Mouse (Mus musculus) cerebellum, postnatal 25 days (tissue): ENCODE data around the gene Tcf21.
A peak's percentile ranks its signal among the peaks of the same experiment; 100 is the strongest.

Experiments used
- DNase-seq, 2 experiments: peaks; one replicate each; pipeline ENCODE4 v3.0.0; 2021; ENCODE audit warnings: mixed read lengths in 2 of 2

Tcf21 gene

DNA sequence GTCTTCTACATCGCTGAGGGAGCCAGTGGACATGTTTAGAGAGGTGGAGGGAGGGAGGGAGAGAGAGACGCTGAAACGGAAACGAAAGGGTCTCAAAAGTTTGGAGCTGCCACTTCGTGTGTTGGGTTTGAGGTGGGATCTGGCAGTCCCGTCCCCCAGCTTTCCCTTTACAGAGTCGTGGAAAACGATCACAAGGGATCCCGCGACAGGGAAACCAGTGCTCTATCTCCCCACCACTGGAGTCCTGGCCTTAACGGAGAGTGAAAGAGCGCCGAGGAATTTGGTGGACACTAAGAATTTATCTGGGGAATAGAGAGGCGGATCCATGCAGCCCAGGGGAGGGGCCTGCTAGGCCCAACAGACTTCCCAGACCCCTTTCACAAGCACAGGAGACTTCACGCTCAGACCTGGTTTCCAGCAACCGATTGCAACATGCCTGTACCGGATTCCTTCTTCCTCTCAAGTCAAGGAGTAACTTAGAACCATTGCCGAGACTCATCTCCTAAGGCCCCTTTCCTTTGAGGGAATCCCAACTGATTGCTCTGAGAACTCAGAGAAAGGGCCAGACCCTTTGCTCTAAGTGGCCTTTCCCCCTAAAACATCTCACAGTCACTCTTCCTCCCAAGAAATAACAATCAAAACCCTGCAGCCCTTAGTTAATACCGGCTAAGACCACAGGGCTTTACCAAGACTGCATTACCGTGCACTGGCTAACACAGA is at the start of gene Tcf21:
Tcf21 (minus strand) TSS at position 304 of the 720 bp plus-strand sequence.
- DNase-seq: no peak

DNA sequence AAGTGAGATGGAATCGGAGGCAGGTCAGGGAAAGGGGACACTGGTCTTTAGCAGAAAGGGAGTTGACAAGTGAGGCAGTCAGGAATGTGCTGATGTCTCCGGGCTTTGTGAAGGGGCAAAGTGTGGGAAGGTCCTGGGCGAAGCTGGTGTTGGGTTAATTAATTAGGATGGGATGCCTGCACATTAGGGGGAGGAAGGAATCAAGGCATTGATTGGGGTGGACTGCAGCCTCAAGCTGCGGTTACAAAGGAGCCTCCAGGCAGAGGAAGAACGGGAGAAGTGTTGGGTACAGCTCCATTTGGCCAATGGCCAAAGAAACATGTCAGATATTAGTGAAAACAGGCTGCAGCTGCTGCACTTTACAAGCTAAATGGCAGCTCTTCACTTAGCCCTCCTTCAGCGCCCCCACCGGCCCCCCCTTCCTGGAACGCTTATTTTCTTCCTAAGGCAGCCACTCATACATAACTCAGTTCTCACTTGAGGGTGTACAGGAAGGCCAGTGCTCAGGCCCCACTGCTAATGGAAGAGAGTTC is 48.5 kb upstream of the Tcf21 start:
- no peak for DNase-seq

DNA sequence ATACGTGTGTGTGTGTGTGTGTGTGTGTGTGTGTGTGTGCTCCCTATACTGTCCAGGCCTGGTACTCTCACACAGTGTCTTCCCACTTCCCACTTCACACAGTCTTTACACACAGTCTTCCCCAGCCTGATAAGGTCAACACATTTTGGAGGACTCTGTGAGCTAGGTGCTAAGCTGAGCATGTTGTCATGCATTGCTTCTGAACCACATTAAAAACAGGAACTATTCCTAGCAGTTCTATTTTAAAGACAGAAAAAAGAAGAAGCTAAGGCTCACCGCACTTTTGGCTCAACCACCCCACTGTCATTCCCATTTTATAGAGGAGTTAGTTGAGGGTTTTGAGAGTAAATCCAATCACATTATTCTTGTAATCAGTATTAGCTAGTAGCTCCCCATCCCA is 47.2 kb upstream of the Tcf21 start:
- no peak for DNase-seq

DNA sequence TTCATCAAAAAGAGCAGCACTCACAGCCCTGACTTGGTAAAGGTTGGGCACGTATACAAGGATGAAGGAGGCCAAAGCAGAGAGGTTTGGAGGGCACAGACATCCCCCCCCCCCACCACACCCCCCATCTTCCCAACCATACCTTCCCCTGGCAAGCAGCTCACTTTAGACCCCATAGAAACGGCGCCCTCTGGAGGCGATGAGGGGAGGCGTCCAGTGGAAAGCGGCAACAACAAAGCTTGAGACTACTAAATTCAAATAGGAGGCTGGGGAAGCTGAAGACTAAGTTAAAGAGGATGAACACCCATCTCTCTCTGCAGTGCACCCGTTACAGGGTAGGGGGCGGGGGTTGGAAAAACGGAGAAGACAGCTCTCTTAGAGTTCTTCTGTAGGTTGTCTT is 38.1 kb upstream of the Tcf21 start:
- peak in 1 of 2 experiments; percentile 17 for DNase-seq

DNA sequence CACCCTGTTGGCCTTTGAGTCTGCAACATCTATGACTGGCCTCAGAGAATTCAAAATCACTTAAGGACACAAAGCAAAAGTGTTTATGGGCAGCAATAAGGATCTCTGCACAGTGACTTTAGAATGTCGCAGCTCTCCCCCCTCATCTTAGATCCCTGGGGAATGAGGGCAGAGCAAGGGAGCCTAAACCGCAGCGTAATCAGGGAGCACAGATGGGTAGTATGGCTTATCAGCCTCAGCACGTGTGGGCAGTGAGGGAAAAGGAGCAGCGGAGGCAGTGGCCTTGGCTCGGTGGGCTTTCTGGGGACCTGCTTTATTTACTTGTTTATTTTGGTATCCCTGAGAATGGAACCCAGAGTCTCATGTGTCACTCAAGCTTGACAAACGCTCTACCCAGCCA is 34.4 kb upstream of the Tcf21 start:
- no peak for DNase-seq

DNA sequence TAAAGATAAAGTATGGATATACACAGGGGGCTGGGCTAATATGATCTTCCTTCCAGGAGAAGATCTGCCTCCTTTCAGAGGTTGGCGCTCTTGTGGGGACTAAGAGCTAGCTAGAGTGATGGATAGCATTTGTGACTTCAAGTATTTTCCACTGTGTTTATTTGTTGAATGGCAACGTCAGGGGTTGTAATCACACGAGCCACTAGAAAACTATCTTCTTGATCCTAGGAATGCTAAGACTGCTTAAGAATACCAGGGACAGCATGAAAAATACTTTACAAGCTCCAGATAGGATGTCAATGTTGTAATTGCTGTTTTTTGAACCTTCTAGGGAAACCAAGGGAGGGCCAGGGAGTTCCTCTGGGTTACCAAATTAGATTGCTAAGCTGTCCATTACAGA is 25.4 kb upstream of the Tcf21 start:
- no peak for DNase-seq

DNA sequence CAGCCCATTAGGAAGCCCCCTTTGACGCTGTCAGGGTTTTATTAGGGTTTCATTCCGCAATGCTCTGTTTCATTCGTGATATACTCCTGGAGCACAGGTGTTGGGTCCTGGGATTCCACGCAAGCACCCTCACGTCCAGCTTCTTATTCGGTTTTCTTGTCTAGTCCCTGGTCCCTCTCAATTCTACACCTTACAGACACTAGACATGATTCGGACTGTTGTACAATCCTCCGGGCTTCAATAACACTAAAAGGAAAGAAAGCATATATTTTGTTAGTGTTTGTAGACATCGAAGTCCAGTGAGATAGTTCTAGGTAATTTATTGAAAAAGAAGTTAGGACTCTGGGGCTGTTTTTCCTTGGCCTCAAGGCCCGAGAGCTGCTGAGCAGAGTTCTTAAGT is 24.8 kb upstream of the Tcf21 start:
- DNase-seq: no peak

DNA sequence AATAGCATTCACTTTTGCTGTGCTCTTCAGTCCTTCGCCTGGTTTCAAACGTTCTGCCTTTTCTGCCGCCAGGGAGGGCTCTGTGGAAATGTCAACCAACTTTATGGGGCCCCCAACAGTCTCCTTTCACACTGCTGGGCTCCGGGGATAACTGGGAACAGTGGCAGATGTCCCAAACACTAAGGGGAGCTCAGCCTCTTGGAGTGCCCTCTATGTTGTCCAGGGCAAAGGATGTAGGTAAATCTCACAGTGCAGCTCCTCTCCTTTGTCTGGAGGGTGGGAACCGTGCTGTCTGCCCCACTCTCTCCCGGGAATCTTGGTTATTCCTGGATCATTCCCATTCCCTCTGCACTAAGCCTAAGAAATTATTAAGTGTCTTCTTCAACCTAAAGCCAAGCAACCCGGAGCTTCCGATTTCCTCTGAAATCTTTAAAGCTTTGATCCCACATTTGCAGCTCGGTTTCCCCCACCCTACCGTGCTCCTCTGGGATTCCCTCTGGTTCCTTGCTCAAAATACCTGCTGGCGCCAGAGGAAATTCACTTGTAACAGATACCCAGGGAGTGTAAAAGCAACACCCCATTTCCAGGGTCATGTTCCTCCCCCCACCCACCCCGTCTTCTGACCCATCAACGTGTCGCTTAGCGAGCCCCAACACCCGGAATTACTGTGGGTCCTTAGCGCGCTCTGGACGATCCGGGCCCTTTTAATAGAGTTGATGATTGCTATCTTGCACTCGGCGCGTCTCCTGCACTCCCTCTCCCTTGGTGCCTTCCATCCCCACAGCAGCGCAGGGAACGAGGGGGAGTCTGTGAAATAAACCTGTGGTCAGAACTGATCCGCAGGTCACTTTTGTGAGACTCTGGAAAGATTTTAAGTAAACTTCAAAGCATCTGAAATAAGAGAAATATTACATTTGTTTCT is 23.7 kb upstream of the Tcf21 start:
- no peak for DNase-seq

DNA sequence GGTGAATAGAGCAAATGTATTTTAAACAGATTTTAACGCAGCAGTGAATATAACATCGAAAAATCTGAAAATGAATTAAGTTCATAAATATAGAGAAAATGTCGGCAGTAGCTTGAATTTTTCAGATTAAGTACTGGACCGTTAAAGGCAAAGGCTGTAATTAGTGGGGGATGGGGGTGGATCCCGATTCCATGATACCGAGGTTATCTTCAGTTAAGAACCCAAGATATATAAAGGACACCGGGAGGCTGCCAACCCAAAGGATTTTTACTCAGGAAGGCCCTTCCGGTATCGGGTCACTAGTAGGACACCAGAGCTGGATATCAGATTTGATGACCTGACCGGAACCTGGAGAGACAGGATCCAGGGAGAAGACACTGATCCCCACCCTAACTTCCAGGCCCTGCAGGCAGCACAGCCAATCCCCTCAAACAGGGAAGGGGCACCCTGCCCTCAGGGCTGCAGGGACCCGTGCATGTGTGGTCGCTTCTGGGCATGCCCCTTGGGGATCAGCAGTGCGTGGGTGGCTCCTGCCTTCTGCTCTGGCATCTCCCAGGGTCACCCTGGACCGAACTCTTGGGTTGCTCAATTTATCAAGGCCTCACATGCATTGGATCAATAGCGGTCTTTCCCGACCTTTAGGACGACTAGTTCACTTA is 22.9 kb upstream of the Tcf21 start:
- no peak for DNase-seq

DNA sequence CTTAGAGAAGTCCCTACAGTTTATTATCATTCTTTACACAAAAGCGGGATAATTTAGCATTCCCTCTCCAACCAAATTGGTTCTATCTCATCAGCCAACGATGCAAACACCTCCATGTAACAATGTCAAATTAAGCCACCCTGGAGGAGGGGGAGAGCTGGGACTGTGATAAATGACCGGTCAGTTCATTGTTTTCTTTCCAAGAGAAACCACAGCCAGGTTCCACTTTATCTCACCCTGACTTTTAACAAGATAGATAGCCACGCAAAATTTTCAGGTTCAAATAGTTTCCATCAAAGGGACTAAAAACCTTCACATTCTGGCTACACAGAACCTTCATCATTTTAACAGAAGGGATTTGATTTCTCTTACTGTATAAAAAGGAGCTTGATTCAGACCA is 22.1 kb upstream of the Tcf21 start:
- DNase-seq: no peak

DNA sequence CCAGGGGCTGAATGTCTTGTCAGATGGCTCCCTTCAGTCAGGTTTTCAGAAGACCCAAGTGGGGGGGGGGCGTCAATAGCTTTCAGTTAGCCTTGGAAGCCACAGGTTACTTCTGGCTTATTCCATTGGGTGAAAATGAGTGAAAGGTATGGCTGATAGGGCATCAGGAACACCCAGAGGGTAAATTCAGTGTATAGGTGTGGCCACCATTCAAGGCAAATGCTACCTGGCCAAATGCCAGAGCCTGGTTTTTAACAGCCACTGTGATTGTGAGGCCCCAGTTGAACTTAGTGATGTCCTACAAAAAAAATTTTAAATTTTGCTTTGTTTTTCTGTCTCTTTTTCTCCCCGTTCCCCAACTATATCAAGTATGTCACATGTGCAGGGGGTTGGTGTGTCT is 6.3 kb upstream of the Tcf21 start:
- DNase-seq: no peak

DNA sequence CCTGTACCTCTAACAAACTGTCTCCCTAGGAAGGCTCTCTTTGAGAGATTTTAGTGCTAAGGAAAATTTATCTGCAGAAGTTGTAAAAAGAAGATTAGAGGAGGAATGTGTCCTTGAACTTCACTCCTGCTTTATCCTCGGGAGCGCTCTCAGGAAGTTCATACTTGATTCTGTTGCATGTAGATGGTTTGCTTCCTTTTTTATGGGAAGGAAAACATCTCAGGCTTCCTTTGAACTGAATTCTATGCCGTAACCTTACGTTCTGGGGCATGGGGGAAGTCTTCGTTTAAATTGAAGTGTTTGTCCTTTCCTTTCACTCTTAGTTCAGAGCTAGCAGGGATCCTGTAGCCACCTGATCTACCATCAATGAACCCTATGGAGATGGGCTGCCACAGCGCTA is 2.9 kb upstream of the Tcf21 start:
- DNase-seq: no peak

DNA sequence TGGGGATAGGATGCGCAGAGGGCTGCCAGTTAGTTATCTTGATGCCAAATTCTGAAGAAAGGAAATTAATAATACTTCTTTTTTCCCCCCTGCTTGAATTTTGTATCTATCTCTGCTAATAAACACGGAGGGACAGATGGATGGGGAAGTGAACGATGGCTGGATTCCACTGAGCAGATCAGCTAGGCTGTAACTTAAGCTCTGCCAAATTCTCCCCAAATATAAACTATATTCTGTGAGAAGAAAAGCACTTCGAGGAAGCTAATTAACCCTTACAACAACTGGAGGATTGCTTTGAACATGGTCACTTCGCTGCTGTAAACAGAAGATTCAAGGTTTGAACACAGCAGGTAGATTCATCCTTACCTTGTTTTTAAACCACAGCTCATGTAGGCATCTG is 2.5 kb upstream of the Tcf21 start:
- DNase-seq: no peak

DNA sequence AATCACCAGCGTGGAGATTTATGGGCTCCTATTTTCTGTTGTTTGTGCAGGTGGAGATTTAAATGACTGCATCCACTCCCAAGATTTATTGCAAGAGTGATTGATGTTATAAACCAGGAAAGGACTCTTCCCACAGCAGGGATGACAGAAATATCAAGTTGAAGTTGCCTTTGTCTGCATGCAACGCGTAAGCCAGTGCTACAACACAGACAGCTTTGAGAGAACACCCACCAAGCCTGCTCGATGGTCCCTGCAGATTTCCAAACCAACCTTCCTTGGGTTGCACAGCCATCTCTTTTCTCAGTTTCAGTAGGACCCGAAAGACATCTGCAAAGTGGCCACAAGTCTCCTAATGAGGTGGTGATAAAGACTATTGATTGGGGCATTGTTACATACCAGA is 1.7 kb upstream of the Tcf21 start:
- DNase-seq: no peak

DNA sequence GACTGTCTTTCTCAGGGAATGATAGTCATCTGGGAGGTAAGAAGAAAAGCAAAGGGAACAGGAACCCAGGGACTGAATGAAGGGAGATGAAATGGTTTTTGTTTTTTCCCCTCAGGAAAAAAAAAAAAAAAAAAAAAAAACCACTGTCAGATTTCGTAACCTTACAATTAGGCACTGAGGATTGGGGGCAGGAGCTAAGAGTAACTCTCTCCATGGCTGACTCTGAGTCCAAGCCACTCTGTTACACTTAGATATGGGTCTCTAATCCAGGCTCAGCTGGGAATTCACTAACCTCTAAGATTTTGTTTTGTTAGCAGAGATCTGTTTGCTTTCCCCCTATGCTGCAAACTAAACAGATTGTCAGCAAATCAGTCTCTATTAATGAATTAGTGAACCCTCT is 1.3 kb upstream of the Tcf21 start:
- no peak for DNase-seq

DNA sequence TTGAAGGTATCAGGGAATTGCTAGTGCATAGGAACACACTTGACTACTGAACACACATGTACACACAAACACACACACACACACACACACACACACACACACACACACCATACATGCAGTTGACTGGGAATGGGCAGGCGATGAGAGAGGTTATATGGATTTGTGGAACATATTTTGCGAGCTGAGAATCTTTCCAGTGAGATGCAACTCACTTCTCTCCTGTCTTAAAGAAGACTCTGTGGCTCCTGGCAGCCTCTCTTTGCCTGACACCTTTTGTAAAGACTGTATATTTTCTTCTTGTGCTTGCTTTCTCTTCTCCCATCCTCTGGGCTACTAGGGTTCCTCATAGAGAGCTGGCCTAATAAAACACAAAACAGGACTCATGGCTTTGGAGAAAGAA is 867 bp upstream of the Tcf21 start:
- no peak for DNase-seq

DNA sequence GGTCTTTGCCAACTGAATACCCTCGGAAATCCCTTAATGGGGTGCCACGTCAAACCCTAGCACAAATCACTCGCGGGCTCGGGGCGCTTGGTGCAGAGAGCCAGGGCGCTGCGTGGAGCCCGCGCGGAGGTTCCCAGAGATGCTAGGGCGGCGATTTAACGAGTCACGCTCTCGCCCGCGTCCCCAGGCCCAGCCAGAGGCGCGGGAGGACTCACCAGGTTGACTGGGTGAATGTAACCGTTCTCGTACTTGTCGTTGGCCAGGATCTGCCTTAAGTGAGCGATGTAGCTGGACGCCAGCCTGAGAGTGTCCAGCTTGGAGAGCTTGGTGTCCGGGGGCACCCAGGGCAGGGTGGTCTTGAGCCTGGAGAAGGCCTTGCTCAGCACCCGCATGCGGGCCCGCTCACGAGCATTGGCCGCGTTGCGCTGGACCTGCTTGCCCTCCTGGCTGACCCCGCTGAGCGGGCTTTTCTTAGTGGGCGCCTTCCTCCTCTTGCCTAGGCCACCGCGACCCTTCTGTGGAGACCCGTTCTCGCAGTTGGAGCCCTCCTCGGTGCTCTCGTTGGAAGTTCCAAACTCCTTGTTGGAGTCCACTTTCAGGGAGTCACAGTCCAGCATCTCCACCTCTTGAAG is 619 bp downstream of the Tcf21 start:
- DNase-seq: peak in 1 of 2 experiments; percentile 26

DNA sequence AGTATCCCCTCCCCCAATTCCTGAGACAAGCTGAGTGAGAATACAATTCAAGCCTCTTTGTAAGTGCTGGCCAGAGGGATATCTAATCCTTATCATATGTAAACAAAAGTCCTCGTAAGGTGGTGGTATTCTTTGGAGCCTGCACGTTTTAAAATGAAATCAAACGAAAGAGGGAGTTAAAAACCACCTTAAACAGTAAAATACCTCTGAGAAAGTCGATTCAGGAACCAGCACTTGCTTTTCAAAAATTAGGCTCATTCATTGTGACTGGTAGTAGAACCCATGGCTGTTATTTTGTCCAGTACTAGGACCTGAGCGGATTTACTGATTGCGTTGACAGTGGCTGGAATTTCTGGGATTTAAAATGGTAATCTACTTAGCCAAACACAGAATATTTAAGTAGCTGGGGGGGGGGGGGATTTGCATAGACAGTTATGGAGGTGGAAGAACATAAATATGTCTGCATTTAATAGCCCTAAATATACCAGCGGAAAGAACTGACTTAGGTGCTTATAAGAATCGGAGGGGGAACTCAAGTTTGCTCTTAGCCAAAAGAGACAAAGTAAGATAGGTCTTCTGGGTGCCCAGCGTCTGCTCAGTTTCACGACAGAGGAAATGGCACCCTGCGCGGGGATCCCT is 1.3 kb downstream of the Tcf21 start:
- DNase-seq: no peak

DNA sequence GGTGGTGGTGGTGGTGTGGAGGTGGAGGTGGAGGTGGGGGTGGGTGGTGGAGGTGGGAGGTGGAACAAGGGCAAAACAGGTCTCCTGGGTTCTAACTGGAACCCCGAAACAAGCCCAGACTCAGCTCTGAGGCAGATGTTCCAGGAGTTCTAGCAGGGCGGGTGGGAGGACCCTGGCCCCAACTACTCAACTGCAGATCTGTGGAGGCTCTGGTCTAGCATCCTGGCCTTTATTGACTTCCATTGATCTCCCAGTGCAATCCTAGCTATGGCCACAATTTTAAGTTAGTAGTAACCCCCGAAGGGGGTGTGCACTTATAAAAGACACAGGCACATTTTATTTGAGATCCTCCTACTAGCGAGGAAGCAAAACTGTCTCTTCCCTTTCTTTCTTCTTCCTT is 2.0 kb downstream of the Tcf21 start:
- DNase-seq: no peak

DNA sequence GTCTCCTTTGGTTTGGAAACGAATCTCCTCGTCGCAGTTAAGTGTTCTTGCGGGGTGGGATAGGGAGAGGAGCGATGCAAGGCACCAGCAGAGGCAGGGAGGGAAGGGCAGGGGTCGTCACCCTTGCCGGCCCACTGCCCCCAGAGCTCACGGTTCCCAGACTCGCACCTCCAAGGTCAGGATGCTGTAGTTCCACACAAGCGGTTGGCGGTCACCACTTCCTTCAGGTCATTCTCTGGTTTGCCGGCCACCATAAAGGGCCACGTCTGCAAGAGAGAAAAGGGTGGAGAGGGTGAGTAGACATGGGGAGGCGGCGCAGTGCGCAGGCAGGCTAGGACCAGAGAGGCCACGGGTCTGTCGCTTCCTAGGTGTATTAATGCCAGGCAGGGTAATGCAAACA is 2.4 kb downstream of the Tcf21 start:
- DNase-seq: peak in 1 of 2 experiments; percentile 7

DNA sequence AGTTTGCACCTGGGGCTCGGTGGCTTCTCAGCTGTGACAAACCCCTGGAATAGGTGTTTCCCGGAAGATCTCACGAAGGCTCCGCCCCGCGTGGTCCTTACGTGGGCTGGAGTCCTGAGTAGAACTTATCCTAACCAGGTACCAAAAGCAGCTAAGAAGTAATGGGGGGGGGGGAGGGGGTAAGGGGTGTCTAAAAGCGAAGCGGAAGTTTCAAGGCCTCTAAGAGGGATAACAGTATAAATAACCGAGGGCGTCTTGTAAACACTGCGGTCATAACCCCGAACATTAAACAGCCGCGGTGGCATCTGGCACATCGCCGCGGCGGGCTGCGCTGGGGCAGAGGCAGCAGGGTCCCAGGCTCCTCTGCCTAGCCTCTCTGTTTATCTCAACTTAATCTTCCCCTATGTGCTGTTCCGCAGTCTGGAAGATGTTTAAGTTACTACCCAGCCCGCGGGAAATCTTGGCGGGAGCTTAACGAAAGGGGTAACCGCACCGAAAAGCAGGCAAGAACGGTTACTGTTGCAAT is 3.7 kb downstream of the Tcf21 start:
- DNase-seq: no peak
